Mouse (Mus musculus) frontal cortex, adult (tissue): ENCODE measurements around the gene Rhd.
A peak's percentile ranks its signal among the peaks of the same experiment; 100 is the strongest.
"Not testable (repeated sequence)": the region's sequence is repeated elsewhere in the genome, so short reads cannot be mapped to it uniquely, and the experiment has no call there.

Experiments used
- ATAC-seq: cut with Nextera tagmentation; 2 replicates; pipeline ENCODE4 v1.9.2; 2017; ENCODE audit warnings: mild to moderate bottlenecking, moderate library complexity, mixed read lengths; ENCODE audit not compliant: low TSS enrichment

The Rhd gene

GRCm38 (mm10) chr4:134903046-134903445 lies 38.7 kb downstream of the Rhd start:
- ATAC-seq: no peak

GRCm38 (mm10) chr4:134911406-134911805 lies 47.1 kb downstream of the Rhd start:
- not testable (repeated sequence) for ATAC-seq

GRCm38 (mm10) chr4:134913413-134913812 lies 49.1 kb downstream of the Rhd start:
- ATAC-seq: 0 out of 2 replicates have a peak, but pooled peaks have one; percentile 13

GRCm38 (mm10) chr4:134914122-134914863 lies 50.0 kb downstream of the Rhd start:
- ATAC-seq: peak; percentile 56

- ATAC-seq: peak; percentile 91
Measured at GRCm38 (mm10) chr4:134914864-134915209, 50.5 kb downstream of the Rhd start, which contains the start of gene Tmem50a. Tmem50a (minus strand) TSS chr4:134915024.

GRCm38 (mm10) chr4:134915223-134916050 lies 51.1 kb downstream of the Rhd start:
- ATAC-seq: no peak

GRCm38 (mm10) chr4:134917194-134917593 lies 52.9 kb downstream of the Rhd start:
- ATAC-seq: no peak

GRCm38 (mm10) chr4:134918381-134918780 lies 54.0 kb downstream of the Rhd start:
- no peak for ATAC-seq

- no peak for ATAC-seq
Measured at GRCm38 (mm10) chr4:134919733-134920540, 55.6 kb downstream of the Rhd start.

- no peak for ATAC-seq
Measured at GRCm38 (mm10) chr4:134920631-134921030, 56.3 kb downstream of the Rhd start.

GRCm38 (mm10) chr4:134921703-134922102 lies 57.4 kb downstream of the Rhd start:
- ATAC-seq: no peak

- ATAC-seq: no peak
Measured at GRCm38 (mm10) chr4:134922111-134922924, 58.0 kb downstream of the Rhd start.

GRCm38 (mm10) chr4:134922925-134923244 lies 58.5 kb downstream of the Rhd start:
- ATAC-seq: no peak

GRCm38 (mm10) chr4:134923258-134924018 lies 59.1 kb downstream of the Rhd start, which contains the start of gene Rsrp1:
Rsrp1 (plus strand) TSS chr4:134923592.
- peak; percentile 91 for ATAC-seq

GRCm38 (mm10) chr4:134924019-134924741 lies 59.8 kb downstream of the Rhd start:
- ATAC-seq: peak; percentile 35; the same call in 1 of the 2 replicates

GRCm38 (mm10) chr4:134925206-134925605 lies 60.9 kb downstream of the Rhd start:
- no peak for ATAC-seq

GRCm38 (mm10) chr4:134927815-134928463 lies 63.6 kb downstream of the Rhd start:
- no peak for ATAC-seq

GRCm38 (mm10) chr4:134928464-134928836 lies 64.1 kb downstream of the Rhd start:
- ATAC-seq: no peak

- no peak for ATAC-seq
Measured at GRCm38 (mm10) chr4:134929536-134929935, 65.2 kb downstream of the Rhd start.
